Mouse (Mus musculus): ENCODE measurements around the gene Zbtb8b.

DNA sequence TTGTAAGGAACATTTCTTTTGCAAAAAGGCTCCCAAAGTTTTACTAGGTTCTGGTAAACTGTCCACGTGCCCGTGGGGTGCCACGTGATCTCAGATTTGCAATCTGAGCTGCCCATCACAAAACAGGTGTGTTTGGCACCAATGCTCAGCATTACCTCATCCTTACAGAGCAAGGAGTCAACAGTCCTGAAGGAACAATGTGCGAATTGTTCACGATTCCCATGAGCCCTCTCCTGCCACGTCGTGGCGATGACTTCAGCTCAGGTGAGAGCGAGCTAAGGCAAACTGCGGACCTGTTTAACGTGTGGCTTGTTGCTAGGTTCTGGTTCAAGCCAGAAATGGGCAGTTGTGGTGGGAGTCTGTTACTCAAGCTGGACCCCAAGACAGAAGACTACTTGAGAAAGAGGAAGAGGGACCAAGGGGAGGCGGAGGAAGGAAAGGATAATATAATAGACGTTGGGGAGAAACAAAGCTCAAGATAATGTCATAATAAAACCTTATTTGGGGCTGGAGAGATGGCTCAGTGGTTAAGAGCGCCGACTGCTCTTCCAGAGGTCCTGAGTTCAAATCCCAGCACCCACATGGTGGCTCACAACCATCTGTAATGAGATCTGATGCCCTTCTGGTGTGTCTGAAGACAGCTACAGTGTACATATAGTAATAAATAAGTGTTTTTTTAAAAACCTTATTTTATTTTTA, 11.0 kb upstream of the Zbtb8b start:
- TF ChIP-seq CHD2 (IDR thresholded peaks at IDR 0.05; ENCODE audit: low read depth, low read length) (no peak), ZC3H11A (IDR thresholded peaks at IDR 0.05; ENCODE audit: borderline replicate concordance, low read depth, low read length) (no peak), MAFK (IDR thresholded peaks at IDR 0.05; ENCODE audit: insufficient read depth, low read depth, low read length) (no peak), HCFC1 (IDR thresholded peaks at IDR 0.05; ENCODE audit: borderline replicate concordance, insufficient read depth, low read length) (no peak)

Measured in ES-E14 (cell line).